Mouse (Mus musculus) bone marrow, adult 2 months (tissue): Measurements from ENCODE around the gene Glcci1.

Experiments
- CTCF ChIP-seq: fragments of 200-500 bp; IDR thresholded peaks from 2 replicates; pipeline ENCODE4 v1.5.1; 2011; ENCODE audit warnings: low read length, control low read depth; ENCODE audit not compliant: control insufficient read depth, insufficient read depth
- POLR2A ChIP-seq: fragments of 200-500 bp; IDR thresholded peaks from 2 replicates; pipeline ENCODE4 v1.6.1; 2011; ENCODE audit warnings: low read depth, mild to moderate bottlenecking, control low read depth, low read length, borderline replicate concordance; ENCODE audit not compliant: control insufficient read depth

DNA sequence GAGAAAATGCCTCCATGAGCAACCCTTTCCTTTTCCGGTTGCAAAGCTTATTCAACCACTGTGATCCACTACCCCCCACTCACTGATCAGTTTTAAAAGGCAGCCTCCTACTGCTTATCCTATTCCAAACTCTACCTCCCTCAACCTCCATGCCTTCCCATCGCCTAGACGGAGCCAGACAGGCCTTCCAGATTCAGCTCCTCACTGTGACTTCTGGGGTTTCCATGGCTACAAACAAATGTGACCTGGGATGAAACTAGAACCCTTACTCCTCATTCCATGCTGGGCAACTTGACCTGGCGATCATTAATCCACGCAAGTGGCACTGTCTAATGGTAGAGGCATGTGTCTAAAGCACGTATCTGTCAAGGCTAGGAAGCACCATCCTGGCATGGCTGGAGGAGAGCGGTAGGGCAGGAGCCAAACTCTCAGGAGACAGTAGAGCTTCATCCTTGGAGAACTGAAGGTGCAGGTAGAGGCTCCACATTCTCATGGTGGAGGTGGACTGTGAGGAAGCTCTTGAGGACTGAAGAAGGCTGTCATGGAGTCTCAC lies 119.4 kb downstream of the Glcci1 start:
- TF ChIP-seq POLR2A: no peak
- TF ChIP-seq CTCF: no peak
